Mouse (Mus musculus): ENCODE measurements around the gene Stk11. TPM values are rescaled to one million over a fixed set of nuclear protein-coding genes. Genes with fewer than 3 reads are reported as not detected.

Gene Stk11
- polyA plus RNA-seq, 1 experiment: 104 TPM

- Histone ChIP-seq H3K27ac (ENCODE audit: insufficient read depth, low read depth, low read length) (no peak overlapping the region), H3K4me1 (ENCODE audit: control insufficient read depth, insufficient read depth, low read length) (peaks cover 2% of the 10 kb centered on the region; the same call in 1 of the 2 replicates), H3K4me3 (ENCODE audit: insufficient read depth, low read length) (no peak overlapping the region)
- TF ChIP-seq CTCF (IDR thresholded peaks at IDR 0.05; ENCODE audit: low read depth, low read length) (no peak), POLR2A (IDR thresholded peaks at IDR 0.05; ENCODE audit: borderline replicate concordance, low read depth, low read length) (no peak)
Measured at GRCm38 (mm10) chr10:80135641-80136040, 20.0 kb downstream of the Stk11 start.

- no peak overlapping the region for H3K27ac ChIP-seq (ENCODE audit: insufficient read depth, low read depth, low read length)
- no peak for TF ChIP-seq POLR2A (IDR thresholded peaks at IDR 0.05; ENCODE audit: borderline replicate concordance, low read depth, low read length)
- TF ChIP-seq CTCF (IDR thresholded peaks at IDR 0.05; ENCODE audit: low read depth, low read length): no peak
- H3K4me3 ChIP-seq (ENCODE audit: insufficient read depth, low read length): no peak overlapping the region
- peaks cover 6% of the 10 kb centered on the region for H3K4me1 ChIP-seq (ENCODE audit: control insufficient read depth, insufficient read depth, low read length)
Measured at GRCm38 (mm10) chr10:80136179-80136951, 20.8 kb downstream of the Stk11 start.

- TF ChIP-seq POLR2A (IDR thresholded peaks at IDR 0.05; ENCODE audit: borderline replicate concordance, low read depth, low read length) (no peak), CTCF (IDR thresholded peaks at IDR 0.05; ENCODE audit: low read depth, low read length) (no peak)
- Histone ChIP-seq H3K27ac (ENCODE audit: insufficient read depth, low read depth, low read length) (no peak overlapping the region), H3K4me1 (ENCODE audit: control insufficient read depth, insufficient read depth, low read length) (peaks cover 6% of the 10 kb centered on the region), H3K4me3 (ENCODE audit: insufficient read depth, low read length) (no peak overlapping the region)
Measured at GRCm38 (mm10) chr10:80136952-80137625, 21.5 kb downstream of the Stk11 start.

GRCm38 (mm10) chr10:80137626-80138552 lies 22.3 kb downstream of the Stk11 start:
- H3K27ac ChIP-seq (ENCODE audit: insufficient read depth, low read depth, low read length): no peak overlapping the region
- H3K4me1 ChIP-seq (ENCODE audit: control insufficient read depth, insufficient read depth, low read length): peaks cover 6% of the 10 kb centered on the region
- TF ChIP-seq CTCF (IDR thresholded peaks at IDR 0.05; ENCODE audit: low read depth, low read length) (no peak), POLR2A (IDR thresholded peaks at IDR 0.05; ENCODE audit: borderline replicate concordance, low read depth, low read length) (no peak)

GRCm38 (mm10) chr10:80138553-80139438 lies 23.2 kb downstream of the Stk11 start, which contains the start of gene Atp5d:
Gene Atp5d, plus strand, starts transcription at chr10:80138632.
- Histone ChIP-seq H3K4me3 (ENCODE audit: insufficient read depth, low read length) (peak within 1 kb of the TSS; percentile 60), H3K27ac (ENCODE audit: insufficient read depth, low read depth, low read length) (no peak within 1 kb of the TSS), H3K4me1 (ENCODE audit: control insufficient read depth, insufficient read depth, low read length) (peaks cover 4% of the 10 kb centered on the region)
- TF ChIP-seq CTCF (IDR thresholded peaks at IDR 0.05; ENCODE audit: low read depth, low read length) (no peak), POLR2A (IDR thresholded peaks at IDR 0.05; ENCODE audit: borderline replicate concordance, low read depth, low read length) (no peak)

More at GRCm38 (mm10) chr10:80137626-80138552, 22.3 kb downstream of the Stk11 start:
- H3K4me3 ChIP-seq (ENCODE audit: insufficient read depth, low read length): peak overlapping the region; percentile 60

- Histone ChIP-seq H3K27ac (ENCODE audit: insufficient read depth, low read depth, low read length) (no peak overlapping the region), H3K4me1 (ENCODE audit: control insufficient read depth, insufficient read depth, low read length) (peaks cover 4% of the 10 kb centered on the region), H3K4me3 (ENCODE audit: insufficient read depth, low read length) (peak overlapping the region; percentile 60)
- TF ChIP-seq CTCF (IDR thresholded peaks at IDR 0.05; ENCODE audit: low read depth, low read length): no peak
- no peak for TF ChIP-seq POLR2A (IDR thresholded peaks at IDR 0.05; ENCODE audit: borderline replicate concordance, low read depth, low read length)
Measured at GRCm38 (mm10) chr10:80139439-80139775, 23.8 kb downstream of the Stk11 start.

- Histone ChIP-seq H3K27ac (ENCODE audit: insufficient read depth, low read depth, low read length) (no peak overlapping the region), H3K4me3 (ENCODE audit: insufficient read depth, low read length) (no peak overlapping the region), H3K4me1 (ENCODE audit: control insufficient read depth, insufficient read depth, low read length) (peaks cover 4% of the 10 kb centered on the region)
- TF ChIP-seq CTCF (IDR thresholded peaks at IDR 0.05; ENCODE audit: low read depth, low read length): no peak
Measured at GRCm38 (mm10) chr10:80139975-80140665, 24.5 kb downstream of the Stk11 start.

GRCm38 (mm10) chr10:80140666-80141035 lies 25.0 kb downstream of the Stk11 start, which contains the start of gene Cbarp:
Gene Cbarp, minus strand, starts transcription at chr10:80140835.
- Histone ChIP-seq H3K4me3 (ENCODE audit: insufficient read depth, low read length) (peak within 1 kb of the TSS; percentile 50), H3K4me1 (ENCODE audit: control insufficient read depth, insufficient read depth, low read length) (peaks cover 4% of the 10 kb centered on the region), H3K27ac (ENCODE audit: insufficient read depth, low read depth, low read length) (peak within 1 kb of the TSS; percentile 23)
- TF ChIP-seq POLR2A (IDR thresholded peaks at IDR 0.05; ENCODE audit: borderline replicate concordance, low read depth, low read length) (no peak), CTCF (IDR thresholded peaks at IDR 0.05; ENCODE audit: low read depth, low read length) (no peak)

Measured in bone marrow macrophage, adult 2 months (primary cell).